Mouse (Mus musculus): ENCODE results near the gene Zbtb2.

Gene Zbtb2

DNA sequence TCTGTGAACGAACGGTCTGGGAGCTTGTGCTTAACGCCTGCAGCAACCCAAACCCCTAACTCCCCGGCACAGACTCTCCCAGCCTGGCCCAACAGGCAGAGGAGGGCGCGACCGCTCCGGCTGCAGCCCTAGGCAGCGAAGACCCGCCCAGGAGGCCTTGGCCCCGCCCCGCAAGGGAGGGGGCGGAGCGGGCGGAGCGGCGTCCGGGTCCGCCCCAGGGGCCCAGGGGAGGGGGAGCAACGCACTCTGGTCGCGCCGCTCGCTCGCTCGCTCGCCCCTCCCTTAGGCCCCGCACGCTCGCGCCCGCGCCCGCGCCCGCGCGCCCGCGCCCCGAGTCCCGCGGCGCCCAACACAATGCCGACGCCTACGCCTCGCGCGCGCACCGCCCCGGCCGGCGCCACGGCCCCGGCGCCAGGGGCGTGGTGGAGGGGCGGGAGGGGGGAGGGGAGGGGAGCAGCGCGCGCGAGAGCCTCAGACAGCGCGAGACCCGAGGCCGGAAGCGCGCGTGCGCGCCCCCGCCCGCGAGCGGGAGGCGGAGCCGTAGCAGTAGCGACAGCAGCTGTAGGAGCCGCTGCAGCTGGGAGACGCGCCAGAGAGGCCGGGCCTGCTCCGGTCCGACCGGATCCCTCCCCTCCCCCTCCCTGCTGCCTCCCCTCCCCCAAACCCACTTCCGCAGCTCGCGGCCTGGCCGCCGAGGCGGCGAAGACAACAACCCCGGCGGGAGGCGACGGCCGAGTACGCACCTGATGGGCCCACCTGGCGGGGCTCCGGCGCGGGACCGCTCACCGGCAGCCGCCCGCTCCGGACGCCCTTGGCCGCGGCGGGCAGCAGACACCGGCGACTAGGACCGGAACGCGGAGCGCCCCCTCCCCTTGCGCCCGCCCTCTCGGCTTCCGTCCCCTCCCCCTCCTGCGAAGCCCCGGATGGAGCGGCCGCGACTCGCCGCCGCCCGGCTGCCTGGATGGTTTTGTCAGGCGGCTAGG is 1.0 kb downstream of the Zbtb2 start:
- peak; percentile 88 for DNase-seq (ENCODE audit: low read depth, low spot score)

DNA sequence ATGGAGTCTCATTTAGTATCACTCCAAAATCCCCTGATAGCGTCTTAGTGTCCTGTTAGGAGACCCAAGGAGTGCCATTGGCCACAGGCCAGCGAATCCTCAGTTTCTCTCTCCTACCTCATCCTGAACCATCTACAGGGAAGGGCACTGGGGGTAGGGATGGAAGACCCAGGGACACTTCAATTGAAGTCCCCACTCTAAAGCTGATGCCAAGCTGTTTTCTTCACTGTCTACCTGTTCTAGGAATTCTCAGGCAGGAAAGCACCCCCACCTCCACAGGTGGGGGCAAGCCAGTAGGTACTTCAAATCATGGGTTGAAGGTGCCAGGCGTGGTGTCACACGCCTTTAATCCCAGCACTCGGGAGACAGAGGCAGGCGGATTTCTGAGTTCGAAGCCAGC is 3.7 kb downstream of the Zbtb2 start:
- DNase-seq (ENCODE audit: low read depth, low spot score) = no peak

DNA sequence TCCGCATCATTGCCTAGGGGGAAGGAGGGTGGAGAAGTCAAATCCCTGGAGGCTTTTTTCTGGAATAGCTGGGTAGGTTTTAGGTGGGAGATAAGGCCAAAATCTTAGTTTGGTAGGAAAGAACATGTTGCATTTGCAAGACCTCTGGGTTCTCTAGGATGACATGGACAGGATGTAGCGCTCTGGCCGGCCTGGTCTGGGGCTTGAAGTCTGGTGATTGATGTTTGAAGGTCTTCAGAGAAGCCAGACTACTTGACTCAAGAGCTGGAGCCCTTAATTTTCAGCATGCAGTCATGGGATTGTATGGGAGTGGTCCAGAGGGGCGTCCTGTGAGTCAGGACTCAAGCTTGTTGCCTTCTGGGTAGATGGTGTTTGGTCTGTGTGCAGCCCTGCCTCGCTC is 7.2 kb downstream of the Zbtb2 start:
- DNase-seq (ENCODE audit: low read depth, low spot score) = no peak

DNA sequence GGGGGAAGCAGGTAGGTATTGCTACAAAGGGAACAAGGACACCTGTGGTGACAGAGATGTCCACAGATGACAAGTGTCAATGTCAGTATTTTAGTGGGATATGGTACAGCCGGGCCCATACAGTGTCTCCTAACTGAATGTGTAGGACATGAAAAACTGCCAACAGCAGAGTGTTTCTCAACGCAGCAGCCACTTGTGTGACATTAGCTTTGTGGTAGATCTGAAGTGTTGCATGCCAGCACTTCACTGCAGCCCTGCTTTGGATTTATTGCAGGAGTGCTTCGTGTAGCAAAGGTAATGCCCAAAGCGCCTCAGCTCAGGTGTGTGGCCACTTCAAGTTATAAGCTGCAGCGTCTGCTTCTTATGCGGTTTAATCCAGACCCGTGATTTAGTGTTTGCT is 11.0 kb downstream of the Zbtb2 start:
- DNase-seq (ENCODE audit: low read depth, low spot score) = no peak

DNA sequence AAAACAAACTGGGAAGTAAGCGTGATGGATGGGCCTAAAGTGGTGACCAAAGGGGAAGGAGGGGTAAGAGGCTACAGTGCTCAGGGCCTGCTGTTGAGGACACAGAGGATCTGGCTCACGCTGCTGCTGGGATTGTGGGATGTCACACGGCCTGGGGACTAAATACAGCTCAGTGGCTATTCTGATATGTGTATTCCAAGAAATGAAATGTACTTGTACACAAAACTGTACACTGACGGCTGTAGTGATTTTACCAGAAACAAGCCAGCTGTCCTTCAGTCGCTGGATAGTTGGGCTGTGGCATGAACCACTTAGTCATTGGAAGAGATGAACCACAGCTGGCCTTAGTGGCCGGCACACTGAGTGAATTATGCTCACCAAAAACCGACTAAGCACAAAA is 11.4 kb downstream of the Zbtb2 start:
- no peak for DNase-seq (ENCODE audit: low read depth, low spot score)

DNA sequence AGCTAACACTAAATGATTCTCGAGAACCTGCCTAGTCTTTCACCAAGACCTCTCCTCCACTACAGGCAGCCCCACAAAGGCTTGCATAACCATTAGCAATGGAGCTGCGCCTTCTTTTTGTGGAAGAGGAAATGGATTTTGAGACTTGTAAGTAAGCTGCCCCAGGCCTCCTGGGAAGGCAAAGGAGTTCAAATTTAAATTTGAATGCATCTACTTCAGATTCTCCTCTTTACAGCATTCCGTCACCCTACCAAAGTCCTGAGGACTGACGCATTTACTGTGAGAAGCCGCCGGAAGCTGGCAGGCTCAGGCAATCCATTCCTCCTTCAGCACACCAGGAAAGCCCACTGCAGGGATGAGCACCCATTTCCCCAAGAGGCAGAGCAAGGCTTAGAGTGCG is 12.6 kb downstream of the Zbtb2 start:
- no peak for DNase-seq (ENCODE audit: low read depth, low spot score)

DNA sequence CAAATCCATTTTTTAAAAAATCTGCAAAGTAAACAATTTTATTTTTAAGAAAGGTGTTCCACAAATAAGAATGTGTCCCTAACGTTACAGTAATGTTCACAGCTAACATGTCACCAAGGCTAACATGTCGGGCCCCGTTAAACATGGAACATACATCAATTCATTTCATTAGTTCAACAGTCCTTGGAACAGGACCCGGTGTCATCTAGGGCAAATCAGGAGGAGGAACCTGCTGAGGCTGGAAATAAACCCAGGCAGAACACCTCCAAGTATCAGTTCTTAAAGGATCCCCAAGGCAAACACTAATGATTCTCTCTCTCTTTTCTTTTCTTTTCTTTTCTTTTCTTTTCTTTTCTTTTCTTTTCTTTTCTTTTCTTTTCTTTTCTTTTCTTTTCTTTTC is 13.2 kb downstream of the Zbtb2 start:
- no peak for DNase-seq (ENCODE audit: low read depth, low spot score)

DNA sequence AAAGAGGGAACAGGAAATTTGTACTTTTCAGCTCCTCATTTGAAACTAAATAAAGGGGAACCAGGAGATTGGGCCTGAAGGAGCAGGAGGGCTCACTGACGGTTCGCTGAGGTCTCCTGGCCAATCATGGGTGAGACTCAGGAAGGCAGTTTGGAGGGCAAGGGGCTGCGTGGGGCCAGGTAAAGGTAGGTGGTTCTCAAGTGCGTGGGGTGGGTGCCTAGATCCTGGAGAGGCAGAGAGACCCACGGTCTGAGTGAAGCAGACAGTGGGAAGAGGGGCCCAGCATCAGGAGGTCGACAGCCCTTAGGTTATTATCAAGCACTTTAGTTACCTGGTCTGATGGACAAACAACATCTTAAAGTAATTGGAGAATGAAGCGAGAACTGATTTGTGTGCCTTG is 13.7 kb downstream of the Zbtb2 start:
- no peak for DNase-seq (ENCODE audit: low read depth, low spot score)

DNA sequence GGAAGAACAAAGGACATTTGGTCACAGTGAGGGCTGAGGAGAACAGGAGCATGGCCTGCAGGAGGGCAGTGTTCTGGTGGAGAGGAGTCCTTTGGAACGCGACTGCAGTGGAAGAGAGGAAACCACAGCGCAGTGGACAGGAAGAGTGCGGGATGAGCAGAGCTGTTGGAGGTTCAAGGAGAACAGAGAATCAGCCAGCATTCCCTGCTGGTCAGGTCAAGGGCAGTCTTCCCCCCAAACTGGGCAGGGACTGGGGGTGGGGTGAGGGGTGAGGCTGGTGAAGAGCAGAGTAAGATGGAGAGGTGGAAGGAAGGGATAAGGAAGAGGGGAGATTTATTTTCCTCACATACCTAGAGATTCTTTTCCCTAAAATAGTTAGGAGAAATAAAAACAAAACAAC is 14.3 kb downstream of the Zbtb2 start:
- no peak for DNase-seq (ENCODE audit: low read depth, low spot score)

DNA sequence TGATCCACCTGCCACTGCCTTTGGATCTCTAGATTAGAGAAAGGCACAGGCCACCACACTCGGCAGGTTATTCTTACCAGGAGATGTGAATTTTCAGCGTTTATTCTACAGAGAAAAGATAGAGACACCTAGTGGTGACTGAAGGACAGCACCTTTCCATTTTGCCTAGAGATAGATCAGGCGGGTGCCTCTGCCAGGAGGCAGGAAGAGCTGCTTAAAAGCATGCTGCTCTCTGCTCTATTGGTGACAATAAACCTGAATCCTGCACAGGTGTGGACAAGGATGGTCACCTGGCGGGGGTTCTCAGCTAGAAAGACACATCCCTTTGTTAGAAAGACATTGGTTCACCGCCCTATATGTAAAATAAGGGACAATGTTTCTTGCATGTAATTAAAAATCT is 15.9 kb downstream of the Zbtb2 start:
- no peak for DNase-seq (ENCODE audit: low read depth, low spot score)

DNA sequence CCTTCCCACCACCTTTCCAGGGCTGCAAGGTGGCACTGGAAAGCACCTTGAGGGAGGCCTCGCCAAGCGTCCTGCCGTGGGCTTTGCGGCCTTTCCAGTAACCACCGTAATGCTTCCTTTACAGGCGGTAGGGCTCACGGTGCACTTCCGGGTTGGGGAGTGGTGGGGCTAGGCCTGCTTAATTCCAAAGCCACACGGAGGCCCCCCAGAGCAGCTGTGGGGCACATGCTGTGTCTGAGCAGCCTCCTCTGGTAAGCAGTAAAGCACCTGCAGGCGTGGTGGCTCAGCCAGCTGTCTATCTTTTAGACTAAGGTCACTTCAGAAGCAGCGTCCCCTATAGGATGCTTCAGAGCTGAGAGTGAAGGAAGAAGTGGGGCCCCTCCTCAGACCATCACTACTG is 17.8 kb downstream of the Zbtb2 start:
- DNase-seq (ENCODE audit: low read depth, low spot score) = no peak

DNA sequence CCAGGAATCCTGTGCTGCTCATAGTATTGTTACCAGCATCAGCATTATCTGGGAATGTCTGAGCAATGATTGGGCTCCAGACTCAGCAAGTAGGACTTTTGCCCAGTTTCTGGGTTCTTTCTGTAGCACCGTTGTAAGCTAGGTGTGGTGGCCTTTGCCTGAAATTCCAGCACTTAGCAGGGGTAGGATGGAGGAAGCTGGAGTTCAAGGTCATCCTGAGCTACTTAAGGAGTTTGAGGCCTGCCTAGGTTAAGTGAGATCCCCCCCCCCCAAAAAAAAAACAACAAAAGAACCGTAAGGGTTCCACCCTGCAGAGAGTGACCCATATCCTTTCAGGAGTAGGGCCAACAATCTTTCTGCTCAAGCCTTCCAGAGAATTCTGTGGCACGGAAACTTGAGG is 23.3 kb downstream of the Zbtb2 start:
- no peak for DNase-seq (ENCODE audit: low read depth, low spot score)

DNA sequence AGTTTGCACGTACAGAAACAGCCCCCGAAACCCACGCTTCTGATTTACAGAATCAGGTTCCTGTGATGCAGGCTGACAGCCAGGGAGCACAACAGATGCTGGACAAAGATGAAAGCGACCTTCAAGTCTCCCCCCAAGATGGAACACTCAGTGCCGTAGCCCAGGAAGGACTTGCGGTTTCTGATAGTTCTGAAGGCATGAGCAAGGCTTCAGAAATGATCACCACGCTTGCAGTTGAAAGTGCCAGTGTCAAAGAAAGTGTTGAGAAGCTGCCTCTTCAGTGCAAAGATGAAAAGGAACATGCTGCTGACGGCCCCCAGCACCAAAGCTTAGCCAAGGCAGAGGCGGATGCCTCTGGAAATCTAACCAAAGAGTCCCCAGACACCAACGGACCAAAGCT is 30.5 kb downstream of the Zbtb2 start:
- DNase-seq (ENCODE audit: low read depth, low spot score) = no peak

DNA sequence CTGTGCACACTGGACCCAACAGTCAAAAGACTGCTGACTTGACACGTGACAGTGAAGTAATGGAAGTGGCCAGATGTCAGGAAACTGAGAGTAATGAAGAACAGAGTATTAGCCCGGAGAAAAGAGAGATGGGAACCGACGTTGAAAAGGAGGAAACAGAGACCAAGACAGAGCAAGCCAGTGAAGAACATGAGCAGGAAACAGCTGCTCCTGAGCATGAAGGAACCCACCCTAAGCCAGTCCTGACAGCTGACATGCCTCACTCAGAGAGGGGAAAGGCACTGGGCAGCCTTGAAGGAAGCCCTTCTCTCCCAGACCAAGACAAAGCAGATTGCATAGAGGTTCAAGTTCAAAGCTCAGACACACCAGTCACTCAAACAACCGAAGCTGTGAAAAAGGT is 31.3 kb downstream of the Zbtb2 start:
- DNase-seq (ENCODE audit: low read depth, low spot score) = no peak

DNA sequence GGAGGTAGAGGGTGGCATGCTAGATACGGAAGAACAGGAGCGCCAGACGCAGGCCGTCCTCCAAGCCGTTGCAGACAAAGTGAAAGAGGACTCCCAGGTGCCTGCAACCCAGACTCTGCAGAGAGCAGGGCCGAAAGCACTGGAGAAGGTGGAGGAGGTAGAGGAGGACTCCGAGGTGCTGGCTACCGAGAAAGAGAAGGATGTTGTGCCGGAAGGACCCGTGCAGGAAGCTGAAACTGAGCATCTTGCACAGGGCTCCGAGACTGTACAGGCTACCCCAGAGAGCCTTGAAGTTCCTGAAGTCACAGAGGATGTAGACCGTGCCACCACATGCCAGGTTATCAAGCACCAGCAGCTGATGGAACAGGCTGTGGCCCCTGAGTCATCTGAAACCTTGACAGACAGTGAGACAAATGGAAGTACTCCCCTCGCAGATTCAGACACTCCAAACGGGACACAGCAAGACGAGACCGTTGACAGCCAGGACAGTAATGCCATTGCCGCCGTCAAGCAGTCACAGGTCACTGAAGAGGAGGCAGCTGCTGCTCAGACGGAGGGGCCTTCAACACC is 31.9 kb downstream of the Zbtb2 start:
- DNase-seq (ENCODE audit: low read depth, low spot score) = no peak

DNA sequence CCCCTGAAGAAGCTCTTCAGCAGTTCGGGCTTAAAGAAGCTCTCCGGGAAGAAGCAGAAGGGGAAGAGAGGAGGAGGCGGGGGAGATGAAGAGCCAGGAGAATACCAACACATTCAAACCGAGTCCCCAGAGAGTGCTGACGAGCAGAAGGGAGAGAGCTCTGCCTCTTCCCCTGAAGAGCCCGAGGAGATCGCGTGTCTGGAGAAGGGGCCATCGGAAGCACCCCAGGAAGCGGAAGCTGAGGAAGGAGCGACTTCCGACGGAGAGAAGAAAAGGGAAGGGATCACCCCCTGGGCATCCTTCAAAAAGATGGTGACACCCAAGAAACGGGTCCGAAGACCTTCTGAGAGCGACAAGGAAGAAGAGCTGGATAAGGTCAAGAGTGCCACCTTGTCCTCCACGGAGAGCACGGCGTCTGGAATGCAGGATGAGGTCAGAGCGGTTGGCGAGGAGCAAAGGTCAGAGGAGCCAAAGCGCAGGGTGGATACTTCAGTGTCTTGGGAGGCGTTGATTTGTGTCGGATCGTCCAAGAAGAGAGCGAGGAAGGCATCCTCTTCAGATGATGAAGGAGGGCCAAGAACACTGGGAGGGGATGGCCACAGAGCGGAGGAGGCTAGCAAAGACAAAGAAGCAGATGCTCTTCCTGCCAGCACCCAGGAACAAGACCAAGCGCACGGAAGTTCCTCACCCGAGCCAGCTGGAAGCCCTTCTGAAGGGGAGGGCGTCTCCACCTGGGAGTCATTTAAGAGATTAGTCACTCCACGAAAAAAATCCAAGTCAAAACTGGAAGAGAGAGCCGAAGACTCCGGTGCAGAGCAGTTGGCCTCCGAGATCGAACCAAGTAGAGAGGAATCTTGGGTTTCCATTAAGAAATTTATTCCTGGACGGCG is 33.3 kb downstream of the Zbtb2 start:
- no peak for DNase-seq (ENCODE audit: low read depth, low spot score)

DNA sequence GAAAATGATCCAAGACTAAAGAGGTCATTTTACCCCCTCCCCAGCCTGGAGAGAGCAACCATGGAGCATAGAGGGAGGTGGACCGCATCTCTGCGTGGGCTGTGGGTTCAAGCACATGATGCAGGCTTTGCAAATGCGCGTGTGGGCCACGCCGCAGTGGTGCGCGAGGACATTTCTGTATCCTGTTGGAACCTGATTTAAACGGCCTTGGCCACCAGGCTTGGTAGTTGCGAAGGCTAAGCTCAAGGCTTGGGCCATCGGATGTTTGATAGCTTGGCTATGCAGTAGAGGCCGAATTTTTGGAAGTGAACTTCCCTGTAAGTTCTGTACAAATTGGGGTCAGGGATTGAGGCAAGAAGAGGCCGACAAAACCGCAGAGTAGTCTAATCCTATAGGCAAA is 40.3 kb downstream of the Zbtb2 start:
- no peak for DNase-seq (ENCODE audit: low read depth, low spot score)

DNA sequence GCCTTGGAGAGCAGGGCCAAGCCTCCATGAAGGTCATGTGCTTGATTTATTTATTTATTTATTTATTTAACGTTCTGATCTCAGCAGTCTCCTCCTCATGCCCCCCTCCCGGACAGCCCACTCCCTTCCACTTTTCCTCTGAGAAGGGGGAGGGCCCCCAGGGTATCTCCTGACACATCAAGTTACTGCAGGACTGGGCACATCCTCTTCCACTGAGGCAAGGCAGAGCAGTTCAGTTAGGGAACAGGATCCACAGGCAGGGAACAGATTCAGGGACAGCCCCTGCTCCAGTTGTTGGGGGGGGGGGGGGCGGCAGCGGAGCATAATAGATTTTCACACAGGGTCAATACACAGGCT is 40.8 kb downstream of the Zbtb2 start:
- DNase-seq (ENCODE audit: low read depth, low spot score) = no peak

DNA sequence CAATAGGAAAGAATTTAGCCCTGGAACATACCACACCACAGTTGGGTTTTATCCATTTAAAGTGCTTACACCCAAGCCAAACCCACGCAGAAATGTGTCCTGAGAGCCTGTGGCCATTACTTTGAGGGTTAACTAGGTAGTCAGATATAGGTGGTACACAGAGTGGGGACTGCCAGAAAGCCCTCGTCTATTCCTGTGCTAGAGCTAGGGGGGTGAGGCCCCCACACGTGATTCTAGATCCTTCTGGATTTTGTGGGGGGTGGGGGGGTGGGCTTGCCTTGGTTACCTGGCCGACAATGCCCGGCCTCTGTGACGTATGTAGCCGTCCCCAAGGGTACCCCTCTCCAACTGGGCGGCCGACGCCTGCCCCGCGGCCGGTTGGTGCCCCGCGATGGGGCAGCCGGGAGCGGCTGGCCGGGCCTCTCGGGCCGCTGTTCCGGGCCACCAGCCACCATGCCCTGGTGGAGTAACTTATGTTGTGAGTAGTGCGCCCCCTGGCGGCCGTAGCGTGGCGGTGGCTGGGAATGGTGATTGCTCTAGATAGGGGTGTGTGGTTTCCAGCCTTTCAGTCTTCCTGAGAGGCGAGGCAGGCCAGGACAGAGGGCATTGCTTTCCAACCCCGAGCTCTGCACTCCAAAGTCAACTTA is 41.3 kb downstream of the Zbtb2 start:
- DNase-seq (ENCODE audit: low read depth, low spot score) = peak; percentile 62

DNA sequence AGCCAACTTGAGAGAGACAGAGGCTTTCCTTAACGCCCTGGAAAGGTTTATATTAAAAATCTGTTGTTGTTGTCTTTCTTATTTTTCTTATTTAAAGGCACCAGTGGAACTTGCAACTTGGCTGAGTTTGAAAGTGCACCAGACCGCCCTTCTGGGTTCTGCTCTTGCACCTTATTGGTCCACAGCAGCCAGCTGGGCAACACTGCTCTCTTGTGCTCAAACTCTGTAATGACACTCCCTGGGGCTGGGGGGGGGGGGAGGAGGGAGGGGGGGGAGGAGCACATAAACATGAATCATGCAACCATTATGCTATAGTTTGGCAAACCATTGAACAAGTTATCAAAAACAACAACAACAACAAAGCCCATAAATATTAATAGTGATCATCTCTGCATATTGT is 46.5 kb downstream of the Zbtb2 start:
- peak; percentile 36 for DNase-seq (ENCODE audit: low read depth, low spot score)

DNA sequence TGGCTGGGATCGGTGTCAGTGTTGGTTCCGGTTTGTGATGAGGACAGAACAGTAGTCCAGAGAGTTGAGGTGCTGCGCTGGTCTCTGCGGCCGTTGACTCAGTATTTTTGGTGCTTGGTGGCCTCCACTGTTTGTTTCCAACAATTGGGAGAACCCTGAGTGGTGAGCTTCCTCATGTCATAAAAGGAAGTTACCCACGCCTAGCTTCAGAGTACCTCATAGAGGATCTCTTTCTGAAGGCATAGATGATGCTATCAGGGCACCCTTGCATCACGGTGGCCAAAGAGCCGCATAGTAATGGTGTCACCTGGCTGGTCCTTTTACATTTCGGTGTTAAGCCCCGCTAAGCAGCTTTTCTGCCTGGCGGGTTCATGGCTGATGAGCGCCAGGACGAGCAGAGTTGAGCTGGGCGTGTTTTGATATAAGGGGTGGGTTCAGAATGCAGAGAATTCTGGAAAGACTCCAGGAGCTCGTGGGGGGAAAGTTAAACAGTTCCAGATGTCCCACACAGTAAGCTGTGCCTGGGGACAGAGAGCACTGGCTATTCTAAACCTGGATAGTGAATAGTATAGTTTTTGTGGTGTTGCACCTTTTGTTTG is 48.9 kb downstream of the Zbtb2 start:
- DNase-seq (ENCODE audit: low read depth, low spot score) = peak; percentile 56
